Mouse (Mus musculus) intestine, embryonic 16.5 days (tissue): ENCODE data around the gene Col9a1. TPM values are rescaled to one million over a fixed set of nuclear protein-coding genes. Genes with fewer than 3 reads are reported as not detected.

Source experiments
- ATAC-seq: fragments of 200-750 bp; cut with Nextera tagmentation; 2 replicates; pipeline ENCODE4 v1.8.0; 2017; ENCODE audit warnings: moderate TSS enrichment, moderate library complexity
- H3K27ac ChIP-seq: fragments of 300-500 bp; sonication (generic); 2 replicates; pipeline ENCODE4 v1.5.1; 2014; ENCODE audit warnings: mild to moderate bottlenecking, low read length
- H3K27me3 ChIP-seq: fragments of 300-500 bp; sonication (generic); replicated peaks from 2 replicates; pipeline ENCODE4 v1.6.1; 2014; ENCODE audit warnings: low read length, control low read depth, mixed read lengths; ENCODE audit not compliant: control insufficient read depth, insufficient read depth
- H3K36me3 ChIP-seq: fragments of 300-500 bp; sonication (generic); 2 replicates; pipeline ENCODE4 v1.6.1; 2014; ENCODE audit warnings: low read length, control low read depth; ENCODE audit not compliant: control insufficient read depth, insufficient read depth
- H3K4me1 ChIP-seq: fragments of 300-500 bp; sonication (generic); 2 replicates; pipeline ENCODE4 v1.6.1; 2014; ENCODE audit warnings: low read length, control low read depth, mixed read lengths; ENCODE audit not compliant: control insufficient read depth, insufficient read depth
- H3K4me2 ChIP-seq: fragments of 300-500 bp; sonication (generic); 2 replicates; pipeline ENCODE4 v1.6.1; 2014; ENCODE audit warnings: low read depth, low read length, control low read depth
- H3K4me3 ChIP-seq: fragments of 300-500 bp; sonication (generic); 2 replicates; pipeline ENCODE4 v1.5.1; 2014; ENCODE audit warnings: mild to moderate bottlenecking, low read length
- H3K9ac ChIP-seq: fragments of 300-500 bp; sonication (generic); 2 replicates; pipeline ENCODE4 v1.6.1; 2014; ENCODE audit warnings: low read depth, low read length
- H3K9me3 ChIP-seq: fragments of 300-500 bp; sonication (generic); 2 replicates; pipeline ENCODE4 v1.6.1; 2016; ENCODE audit warnings: low read length, control low read depth; ENCODE audit not compliant: control insufficient read depth
- WGBS: fragments of 180-500 bp; shearing (Covaris S2); extraction: QIAGEN DNeasy Blood & Tissue Kit; methylation state at CpG from one replicate; pipeline ENCODE4 v1.1.7; 2014; 5-methylcytosine and 5-hydroxymethylcytosine counted together
- polyA plus RNA-seq: library from polyadenylated mRNA; unstranded; fragments of >200 nt; fragmentation: Nextera tagmentation; extraction: Ambion mirVana; gene quantifications from 2 replicates; pipeline ENCODE4 v1.2.1, GENCODE M21; 2015

Col9a1 gene
- polyA plus RNA-seq, 1 experiment from 2014 or later: 1.3 TPM

DNA sequence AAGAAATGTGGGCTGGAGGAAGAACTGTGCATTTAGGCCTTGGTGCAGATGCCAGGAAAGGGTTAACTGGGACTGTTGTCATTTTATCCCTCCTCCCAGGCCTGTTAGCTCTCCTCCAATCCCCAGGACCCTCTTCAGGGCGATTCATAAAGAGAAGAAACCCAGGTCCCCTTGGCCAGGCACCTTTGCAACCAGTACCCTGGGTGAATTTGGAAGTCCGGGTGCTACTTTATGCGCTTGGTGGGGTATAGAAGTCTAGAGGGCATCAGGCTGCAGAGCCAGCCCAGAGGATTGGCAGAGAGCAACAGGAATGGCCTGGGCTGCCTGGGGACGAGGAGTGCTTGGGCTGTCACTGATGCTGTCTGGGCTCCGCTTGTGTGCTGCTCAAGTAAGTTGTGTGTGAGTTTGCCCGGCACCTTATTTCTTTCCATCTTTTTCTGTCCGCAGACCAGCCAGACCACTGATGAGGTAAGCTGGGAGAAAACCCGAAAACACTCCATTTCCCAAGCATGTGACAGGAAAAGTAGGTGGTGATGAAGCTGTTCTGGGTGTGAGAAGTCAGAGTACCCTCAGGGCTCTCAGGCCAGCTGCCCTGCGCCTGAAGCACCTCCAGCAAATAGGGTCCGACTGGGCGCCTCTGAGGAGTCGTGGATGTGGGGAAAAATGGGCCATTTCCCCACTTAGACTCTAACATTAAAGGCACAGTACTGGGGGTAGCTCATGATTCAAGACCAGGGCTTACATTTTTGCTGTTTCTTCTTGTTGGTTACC, 17.8 kb downstream of the Col9a1 start:
- no peak overlapping the region for H3K9ac ChIP-seq
- H3K27ac ChIP-seq: no peak overlapping the region
- no peak overlapping the region for H3K4me2 ChIP-seq
- H3K4me3 ChIP-seq: no peak overlapping the region
- no peaks in the 10 kb centered on the region for H3K27me3 ChIP-seq
- H3K9me3 ChIP-seq: no peaks in the 10 kb centered on the region
- ATAC-seq: no peak
- no peaks in the 10 kb centered on the region for H3K36me3 ChIP-seq
- 41% methylated on average over 12 of the region's 12 CpGs for WGBS
- no peaks in the 10 kb centered on the region for H3K4me1 ChIP-seq

- no peak for ATAC-seq
- H3K9me3 ChIP-seq: no peaks in the 10 kb centered on the region
- H3K27me3 ChIP-seq: no peaks in the 10 kb centered on the region
- WGBS: 22% methylated on average over 3 of the region's 3 CpGs
- no peak overlapping the region for H3K27ac ChIP-seq
- H3K4me3 ChIP-seq: no peak overlapping the region
- no peak overlapping the region for H3K9ac ChIP-seq
- no peaks in the 10 kb centered on the region for H3K36me3 ChIP-seq
- H3K4me1 ChIP-seq: no peaks in the 10 kb centered on the region
- no peak overlapping the region for H3K4me2 ChIP-seq
These were observed 18.6 kb downstream of the Col9a1 start for GRCm38 (mm10) chr1:24195951-24196517.

GRCm38 (mm10) chr1:24211621-24212385, 34.4 kb downstream of the Col9a1 start:
- no peak overlapping the region for H3K4me3 ChIP-seq
- no peak overlapping the region for H3K27ac ChIP-seq
- no peaks in the 10 kb centered on the region for H3K4me1 ChIP-seq
- H3K36me3 ChIP-seq: no peaks in the 10 kb centered on the region
- H3K27me3 ChIP-seq: no peaks in the 10 kb centered on the region
- 73% methylated on average over 9 of the region's 9 CpGs for WGBS
- H3K9ac ChIP-seq: no peak overlapping the region
- H3K9me3 ChIP-seq: no peaks in the 10 kb centered on the region
- ATAC-seq: no peak
- no peak overlapping the region for H3K4me2 ChIP-seq

- Histone ChIP-seq H3K4me1 (no peaks in the 10 kb centered on the region), H3K9ac (no peak overlapping the region), H3K4me2 (no peak overlapping the region), H3K27me3 (no peaks in the 10 kb centered on the region), H3K27ac (no peak overlapping the region), H3K4me3 (no peak overlapping the region), H3K9me3 (no peaks in the 10 kb centered on the region), H3K36me3 (no peaks in the 10 kb centered on the region)
- peak; percentile 58; the same call in 1 of the 2 replicates for ATAC-seq
- 45% methylated on average over 6 of the region's 6 CpGs for WGBS
These were observed 41.6 kb downstream of the Col9a1 start for GRCm38 (mm10) chr1:24219041-24219440.

- ATAC-seq: no peak
- Histone ChIP-seq H3K4me3 (no peak overlapping the region), H3K27ac (no peak overlapping the region), H3K4me1 (no peaks in the 10 kb centered on the region), H3K9me3 (no peaks in the 10 kb centered on the region), H3K4me2 (no peak overlapping the region), H3K9ac (no peak overlapping the region), H3K36me3 (no peaks in the 10 kb centered on the region), H3K27me3 (no peaks in the 10 kb centered on the region)
- WGBS: 89% methylated on average over 2 of the region's 2 CpGs
These were observed 44.8 kb downstream of the Col9a1 start for GRCm38 (mm10) chr1:24222231-24222630.

GRCm38 (mm10) chr1:24222981-24223612, 45.7 kb downstream of the Col9a1 start:
- Histone ChIP-seq H3K9me3 (no peaks in the 10 kb centered on the region), H3K27me3 (no peaks in the 10 kb centered on the region), H3K9ac (no peak overlapping the region), H3K4me1 (no peaks in the 10 kb centered on the region), H3K36me3 (no peaks in the 10 kb centered on the region), H3K4me2 (no peak overlapping the region), H3K27ac (no peak overlapping the region), H3K4me3 (no peak overlapping the region)
- ATAC-seq: no peak
- WGBS: 90% methylated on average over 8 of the region's 8 CpGs

DNA sequence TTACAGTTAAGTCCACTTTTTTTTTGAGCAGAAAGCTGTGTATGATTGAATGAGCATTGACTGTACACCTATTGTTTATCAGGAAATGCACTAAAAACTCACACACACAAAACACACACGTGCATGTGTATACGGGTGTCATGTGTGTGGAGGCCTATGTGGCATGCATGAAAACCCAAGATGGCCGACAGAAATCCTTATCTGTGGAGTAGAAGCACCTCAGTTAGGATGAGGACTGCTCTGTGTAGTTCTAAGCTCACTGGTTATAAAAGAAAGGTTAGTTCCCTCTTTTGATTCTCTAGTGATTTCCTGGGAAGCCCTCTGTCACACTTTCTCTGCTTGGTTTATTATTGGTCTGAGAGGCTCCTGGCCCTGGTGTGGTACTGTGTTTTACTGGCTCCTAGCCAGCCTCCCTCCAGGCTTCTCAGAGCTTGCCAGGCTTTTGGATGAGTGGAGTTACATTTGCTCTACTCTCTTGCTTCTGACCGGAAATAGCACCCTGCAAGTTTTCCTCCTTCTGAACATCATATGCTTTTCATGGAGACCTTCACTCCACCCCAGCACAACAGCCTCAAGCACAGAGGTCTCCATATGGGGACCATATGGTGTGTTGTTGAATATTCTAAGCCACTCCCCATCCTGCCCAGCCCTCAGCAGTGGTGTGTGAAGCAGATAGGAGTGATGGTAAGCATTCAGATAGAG, 48.6 kb downstream of the Col9a1 start:
- H3K4me3 ChIP-seq: no peak overlapping the region
- ATAC-seq: peak; percentile 81
- H3K4me2 ChIP-seq: no peak overlapping the region
- H3K27me3 ChIP-seq: no peaks in the 10 kb centered on the region
- H3K9ac ChIP-seq: no peak overlapping the region
- H3K36me3 ChIP-seq: no peaks in the 10 kb centered on the region
- 78% methylated on average over 4 of the region's 4 CpGs for WGBS
- H3K9me3 ChIP-seq: no peaks in the 10 kb centered on the region
- peaks cover 6% of the 10 kb centered on the region; the same call in 1 of the 2 replicates for H3K4me1 ChIP-seq
- H3K27ac ChIP-seq: no peak overlapping the region

- Histone ChIP-seq H3K27ac (no peak overlapping the region), H3K36me3 (no peaks in the 10 kb centered on the region), H3K4me1 (peaks cover 6% of the 10 kb centered on the region; the same call in 1 of the 2 replicates), H3K4me3 (no peak overlapping the region), H3K4me2 (no peak overlapping the region), H3K27me3 (no peaks in the 10 kb centered on the region), H3K9ac (no peak overlapping the region), H3K9me3 (no peaks in the 10 kb centered on the region)
- ATAC-seq: no peak
- 82% methylated on average over 6 of the region's 6 CpGs for WGBS
These were observed 49.7 kb downstream of the Col9a1 start for GRCm38 (mm10) chr1:24226941-24227711.
